Mouse (Mus musculus): ENCODE results near the gene Adsl. TPM values are rescaled to one million over a fixed set of nuclear protein-coding genes. Genes with fewer than 3 reads are reported as not detected.

Adsl gene
- total RNA-seq, 1 experiment from 2014 or later, result 47.7 TPM

DNA sequence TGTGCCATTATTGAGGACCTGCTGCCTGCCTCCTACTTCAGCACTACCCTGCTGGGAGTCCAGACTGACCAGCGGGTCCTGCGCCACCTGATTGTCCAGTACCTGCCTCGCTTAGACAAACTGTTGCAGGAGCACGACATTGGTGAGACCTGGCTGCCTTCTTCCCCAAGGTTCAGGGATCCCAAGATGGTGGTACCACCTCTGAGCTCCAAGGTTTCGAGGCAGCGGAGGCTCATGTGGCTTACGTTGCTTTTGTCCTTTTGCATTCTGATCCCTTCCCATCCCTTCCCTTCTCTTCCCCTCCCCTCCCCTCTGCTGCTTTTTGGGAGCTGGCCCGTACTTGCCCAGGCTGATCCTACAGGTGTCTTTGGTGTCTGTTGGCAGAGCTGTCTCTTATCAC, 59.6 kb downstream of the Adsl start:
- DNase-seq, result no peak

DNA sequence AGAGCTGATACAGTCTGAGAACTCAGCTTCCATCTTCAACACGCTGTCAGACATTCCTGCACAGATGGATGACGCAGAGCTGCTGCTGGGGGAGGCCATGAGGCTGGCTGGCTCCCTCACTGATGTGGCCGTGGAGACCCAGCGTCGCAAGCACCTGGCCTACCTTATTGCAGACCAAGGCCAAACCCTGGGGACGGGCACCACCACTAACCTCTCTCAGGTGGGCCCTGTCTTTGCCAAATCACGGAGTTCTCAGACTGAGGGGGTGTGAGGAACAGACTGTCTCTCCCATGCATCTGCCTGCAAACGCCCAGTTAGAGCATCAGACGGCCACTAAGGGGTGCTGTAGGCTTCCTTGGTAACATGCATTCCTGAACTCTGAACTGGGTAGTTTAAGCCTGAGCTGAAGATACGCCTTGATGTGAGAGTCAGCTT, 60.4 kb downstream of the Adsl start:
- DNase-seq, result peak; percentile 48

GRCm38 (mm10) chr15:81010114-81010513, 61.8 kb downstream of the Adsl start:
- DNase-seq, result no peak

DNA sequence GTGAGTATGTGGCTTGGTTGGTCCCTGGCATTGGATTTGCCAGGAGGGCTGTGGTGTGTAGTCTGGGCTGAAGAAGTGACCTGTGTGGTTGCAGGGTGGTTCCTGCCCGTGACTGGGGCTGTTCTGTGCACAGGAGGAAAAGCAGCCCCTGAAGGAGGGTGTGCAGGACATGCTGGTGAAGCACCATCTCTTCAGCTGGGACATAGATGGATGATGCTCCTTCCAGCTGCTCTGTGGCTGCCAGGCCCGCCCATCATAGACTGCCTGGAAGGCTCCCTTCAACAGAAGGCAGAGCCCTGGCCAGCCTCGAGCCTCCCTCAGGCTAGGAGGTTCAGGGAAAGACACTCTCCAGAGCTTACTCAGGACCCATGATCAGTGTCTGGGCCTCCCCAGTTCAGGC, 63.2 kb downstream of the Adsl start:
- DNase-seq, result no peak

DNA sequence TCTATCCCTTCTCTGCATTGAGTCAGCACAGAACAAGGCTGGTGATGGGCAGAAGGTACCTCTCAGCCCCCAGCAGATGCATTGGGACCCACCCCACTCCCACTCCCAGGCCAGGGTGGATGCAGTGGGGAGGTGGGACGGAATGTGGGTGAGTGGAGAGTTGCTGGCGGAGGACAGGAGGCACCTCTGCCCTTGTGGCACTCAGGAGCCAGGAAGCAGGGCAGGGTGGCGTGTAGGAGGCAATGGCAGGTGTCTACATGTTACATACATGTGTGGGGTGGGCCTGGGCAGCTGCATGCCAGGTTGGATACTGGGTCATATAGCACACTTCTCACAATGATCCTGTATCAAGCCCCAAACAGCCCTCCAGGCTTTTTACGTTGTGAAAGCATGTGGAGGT, 64.1 kb downstream of the Adsl start:
- DNase-seq, result no peak

- no peak for DNase-seq
Observed at GRCm38 (mm10) chr15:81013186-81013585, 64.9 kb downstream of the Adsl start.

GRCm38 (mm10) chr15:81015068-81015744, 66.9 kb downstream of the Adsl start:
- no peak for DNase-seq

- no peak for DNase-seq
Observed at GRCm38 (mm10) chr15:81016488-81016887, 68.2 kb downstream of the Adsl start.

- no peak for DNase-seq
Observed at GRCm38 (mm10) chr15:81017308-81017707, 69.0 kb downstream of the Adsl start.

Small RNA genes lying within 50 kb of the gene (microRNA-seq; reads per million reads assigned to microRNA genes)
- gene Mir5113, result 22.1 to 30.3 reads per million in 2 experiments

Other genes starting within 250 kb of the Adsl start
- 55.7 and 63.3 TPM in 2 replicates for gene Tnrc6b, start 237.2 kb upstream of the Adsl start, total RNA-seq (2021)
- 17.3 and 25.8 TPM in 2 replicates for gene Sgsm3, start 29.3 kb downstream of the Adsl start, total RNA-seq (2021)
- gene Mrtfa, start 242.3 kb downstream of the Adsl start, total RNA-seq (2021), result 23.4 and 32.1 TPM in 2 replicates

Data from adrenal gland, postnatal 14 days (tissue).